Mouse (Mus musculus) adipocyte (in vitro differentiated cells): ENCODE measurements at regions not wholly inside any gene's neighbourhood (a gene's known extent, or its start where the extent isn't known, plus 50 kb on each side); places are given as distances from the start of the nearest gene placed in this dataset.

Source experiments
- DNase-seq: peaks from one replicate; pipeline ENCODE4 v3.0.0-alpha.2; 2016; ENCODE audit warnings: low spot score

GRCm38 (mm10) chr6:140300470-140301145, 123.2 kb upstream of the Plekha5 start:
- peak; percentile 20 for DNase-seq

GRCm38 (mm10) chr6:140299653-140300052, 124.2 kb upstream of the Plekha5 start:
- no peak for DNase-seq

DNA sequence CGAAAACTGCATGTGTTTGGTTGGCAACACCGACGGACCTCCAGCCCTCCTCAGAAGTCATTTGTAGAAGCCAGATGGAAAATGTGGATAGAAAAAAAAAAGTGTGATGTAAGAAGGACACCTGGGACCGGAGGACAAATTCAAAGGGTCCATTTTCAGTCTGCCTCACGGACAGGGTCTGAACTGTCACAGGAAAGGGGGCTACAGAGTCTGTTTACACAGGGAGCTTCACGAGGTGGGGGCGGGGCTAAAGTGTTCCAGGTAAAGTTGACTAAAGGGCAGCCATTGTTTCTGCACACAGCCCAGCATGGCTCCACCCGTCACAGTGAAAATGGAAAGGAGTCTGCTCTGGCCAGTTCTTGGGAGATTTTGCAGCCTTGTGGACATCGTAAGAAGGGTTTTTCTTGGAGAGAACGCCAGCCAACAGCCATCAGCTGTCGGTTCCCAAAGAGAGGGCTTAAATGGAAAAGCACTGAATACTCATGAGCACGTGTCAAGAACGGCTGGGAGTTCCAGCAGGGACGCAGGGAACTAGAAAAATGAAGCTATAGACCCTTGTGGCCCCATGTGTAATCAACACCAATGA, 125.8 kb upstream of the Plekha5 start:
- DNase-seq: no peak

GRCm38 (mm10) chr6:140297561-140297960, 126.3 kb upstream of the Plekha5 start:
- no peak for DNase-seq

DNA sequence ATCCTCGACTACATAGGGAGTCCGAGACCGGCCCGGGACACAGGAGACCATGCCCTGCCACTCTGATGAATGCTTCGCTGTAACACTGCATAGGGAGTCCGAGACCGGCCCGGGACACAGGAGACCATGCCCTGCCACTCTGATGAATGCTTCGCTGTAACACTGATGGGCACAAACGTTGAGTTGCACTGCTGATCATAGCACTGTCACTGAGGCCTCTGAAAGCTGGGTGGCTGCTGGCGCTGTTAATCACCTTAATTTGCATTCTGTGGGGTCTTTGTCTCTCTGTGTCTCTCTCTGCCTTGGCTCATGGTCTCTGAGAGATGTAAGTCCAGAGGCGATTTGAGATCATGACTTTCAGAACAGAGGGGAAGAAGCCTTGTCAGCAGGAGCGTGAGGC, 133.7 kb upstream of the Plekha5 start:
- DNase-seq: no peak

GRCm38 (mm10) chr6:140288799-140289198, 135.1 kb upstream of the Plekha5 start:
- DNase-seq: no peak

DNA sequence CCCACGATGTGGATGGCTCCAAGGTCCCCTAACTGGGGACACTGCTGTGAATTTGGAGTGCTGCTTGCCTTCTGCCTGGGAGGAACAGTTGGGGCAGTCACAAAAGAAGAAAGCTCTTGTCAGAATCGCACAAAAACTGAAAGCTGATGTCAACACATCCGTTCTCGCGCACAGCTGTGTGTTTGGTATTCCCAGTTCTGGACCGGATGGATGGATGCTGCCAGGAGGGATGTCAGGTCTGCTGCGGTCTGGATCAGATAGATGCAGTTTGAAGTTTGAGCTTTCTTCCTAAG, 141.6 kb upstream of the Plekha5 start:
- DNase-seq: no peak

GRCm38 (mm10) chr6:140281488-140282284, 142.2 kb upstream of the Plekha5 start:
- DNase-seq: no peak

GRCm38 (mm10) chr6:140280817-140281475, 142.9 kb upstream of the Plekha5 start:
- DNase-seq: no peak

GRCm38 (mm10) chr6:140279736-140280370, 144.0 kb upstream of the Plekha5 start:
- no peak for DNase-seq

- DNase-seq: no peak
Measured at GRCm38 (mm10) chr6:140278750-140279149, 145.1 kb upstream of the Plekha5 start.

DNA sequence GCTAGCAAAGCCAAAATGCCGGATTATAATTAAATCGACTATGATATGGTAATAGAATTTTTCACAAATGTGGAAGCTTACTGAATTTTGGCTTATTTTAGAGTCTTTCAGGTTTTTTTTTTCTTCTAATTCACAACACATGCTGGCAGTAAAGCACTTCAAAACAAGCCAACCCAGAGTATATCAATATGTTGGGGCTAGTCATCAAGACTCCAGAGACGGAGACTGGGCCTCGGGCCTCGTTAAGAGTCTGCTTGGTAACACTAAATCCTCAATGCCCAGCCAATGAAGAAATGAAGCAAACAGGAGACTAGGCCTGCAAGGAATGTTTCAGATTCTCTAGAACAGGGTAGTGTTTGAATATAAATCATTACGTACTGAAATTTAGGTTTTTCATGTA, 153.3 kb upstream of the Plekha5 start:
- DNase-seq: no peak

DNA sequence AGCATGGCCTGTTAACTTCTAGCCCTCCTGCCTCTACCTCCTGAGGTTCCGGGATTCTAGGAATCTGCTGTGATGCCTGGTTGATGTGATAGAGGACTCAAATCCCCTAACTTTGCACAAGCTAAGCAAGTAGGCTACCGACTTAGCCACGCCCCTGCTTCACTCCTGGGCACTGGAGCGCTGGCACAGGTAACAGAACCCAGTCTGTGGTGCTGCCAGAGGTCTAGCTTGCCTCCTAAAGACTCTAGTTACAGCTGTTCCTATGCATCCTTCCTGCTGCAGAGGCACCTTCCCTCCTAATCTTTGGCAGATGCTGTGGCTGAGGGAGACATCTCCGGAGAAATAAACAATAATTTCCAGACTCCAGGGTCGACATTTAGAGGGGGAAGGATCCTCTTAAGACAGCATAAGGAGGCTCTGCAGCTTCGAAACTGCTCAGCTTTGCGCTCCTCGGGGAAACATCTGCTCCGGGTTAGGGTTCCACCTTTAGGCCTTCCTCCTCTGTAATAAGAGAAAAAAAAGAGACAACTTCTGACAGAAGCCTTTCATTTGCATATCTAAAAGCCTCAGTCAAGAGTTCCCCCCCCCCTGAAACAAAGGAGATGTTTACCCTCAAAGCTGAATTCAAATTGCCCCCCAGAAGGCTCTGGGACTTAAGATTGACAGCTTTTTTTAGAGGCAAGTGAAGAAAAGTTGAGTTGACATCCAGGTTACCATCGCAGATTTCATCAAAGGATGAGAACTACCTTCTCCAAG, 155.4 kb upstream of the Plekha5 start:
- DNase-seq: no peak

GRCm38 (mm10) chr6:140263920-140264319, 159.9 kb upstream of the Plekha5 start:
- no peak for DNase-seq

- no peak for DNase-seq
Measured at GRCm38 (mm10) chr6:140261813-140262212, 162.0 kb upstream of the Plekha5 start.

GRCm38 (mm10) chr6:140258761-140259160, 165.1 kb upstream of the Plekha5 start:
- no peak for DNase-seq

GRCm38 (mm10) chr6:140258101-140258500, 165.8 kb upstream of the Plekha5 start:
- no peak for DNase-seq

DNA sequence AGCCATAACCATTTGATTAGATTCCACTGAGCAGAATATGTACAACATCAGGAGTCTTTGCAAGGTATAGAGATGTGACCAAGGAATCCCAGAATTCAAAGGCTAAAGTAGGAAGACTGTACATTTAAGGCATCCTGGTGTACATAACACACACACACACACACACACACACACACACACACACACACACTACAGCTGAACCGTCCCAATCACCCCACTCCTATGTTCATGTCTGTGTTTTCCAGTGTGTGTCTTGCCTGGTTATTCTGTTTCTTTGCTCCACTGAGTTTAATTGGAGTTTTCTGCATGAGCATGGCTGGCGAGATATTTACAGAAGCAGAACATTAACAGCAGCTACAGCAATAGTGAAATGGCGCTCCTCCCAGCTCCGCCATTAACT, 172.3 kb upstream of the Plekha5 start:
- DNase-seq: no peak

GRCm38 (mm10) chr6:140243411-140244151, 180.3 kb upstream of the Plekha5 start:
- DNase-seq: no peak

GRCm38 (mm10) chr6:140239356-140239755, 184.5 kb upstream of the Plekha5 start:
- no peak for DNase-seq

DNA sequence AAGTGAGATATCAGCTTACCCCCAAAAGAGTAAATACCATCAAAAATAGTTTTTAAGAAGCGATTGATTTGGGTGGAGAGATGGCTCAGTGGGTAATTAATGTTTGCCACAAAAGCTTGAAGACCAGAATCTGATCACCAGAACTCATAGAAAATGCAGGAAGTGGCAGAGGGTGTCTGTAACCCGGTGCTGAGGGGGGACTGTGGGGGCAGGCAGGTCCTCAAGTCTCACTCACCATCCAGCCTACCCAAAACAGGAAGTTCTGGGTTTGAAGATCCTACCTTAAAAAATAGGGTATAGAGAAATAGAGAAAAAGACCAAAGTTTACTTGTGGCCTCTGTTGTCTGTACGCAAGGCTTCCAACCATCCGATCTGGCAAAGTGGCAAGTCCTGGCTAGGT, 190.3 kb upstream of the Plcz1 start:
- DNase-seq: no peak
